Mouse (Mus musculus) neural tube, embryonic 15.5 days (tissue): ENCODE measurements around the gene Sec14l3. TPM values are rescaled to one million over a fixed set of nuclear protein-coding genes. Genes with fewer than 3 reads are reported as not detected.
A peak's percentile ranks its signal among the peaks of the same experiment; 100 is the strongest.

Experiments used
- ATAC-seq: fragments of 200-750 bp; cut with Nextera tagmentation; 2 replicates; pipeline ENCODE4 v1.8.0; 2017; ENCODE audit warnings: mild to moderate bottlenecking, moderate TSS enrichment, moderate library complexity; ENCODE audit not compliant: low FRiP score
- H3K27ac ChIP-seq: fragments of 300-500 bp; sonication (generic); replicated peaks from 2 replicates; pipeline ENCODE4 v1.5.1; 2015; ENCODE audit warnings: mild to moderate bottlenecking, inconsistent platforms
- H3K27me3 ChIP-seq: fragments of 300-500 bp; sonication (generic); replicated peaks from 2 replicates; pipeline ENCODE4 v1.6.1; 2015; ENCODE audit warnings: inconsistent platforms
- H3K36me3 ChIP-seq: fragments of 300-500 bp; sonication (generic); 2 replicates; pipeline ENCODE4 v1.6.1; 2015; ENCODE audit warnings: inconsistent platforms
- H3K4me1 ChIP-seq: fragments of 300-500 bp; sonication (generic); 2 replicates; pipeline ENCODE4 v1.6.1; 2015; ENCODE audit warnings: inconsistent platforms
- H3K4me2 ChIP-seq: fragments of 300-500 bp; sonication (generic); 2 replicates; pipeline ENCODE4 v1.6.1; 2015; ENCODE audit warnings: inconsistent platforms, mild to moderate bottlenecking, moderate library complexity
- H3K4me3 ChIP-seq: fragments of 300-500 bp; sonication (generic); replicated peaks from 2 replicates; pipeline ENCODE4 v1.5.1; 2015; ENCODE audit warnings: mild to moderate bottlenecking, inconsistent platforms
- H3K9ac ChIP-seq: fragments of 300-500 bp; sonication (generic); replicated peaks from 2 replicates; pipeline ENCODE4 v1.6.1; 2015; ENCODE audit warnings: mild to moderate bottlenecking, inconsistent platforms
- H3K9me3 ChIP-seq: fragments of 300-500 bp; sonication (generic); replicated peaks from 2 replicates; pipeline ENCODE4 v1.6.1; 2016; ENCODE audit warnings: inconsistent platforms
- WGBS: fragments of 180-500 bp; shearing (Covaris S2); methylation state at CpG from one replicate; pipeline ENCODE4 v1.1.7; 2015; ENCODE audit warnings: mixed read lengths; 5-methylcytosine and 5-hydroxymethylcytosine counted together
- polyA plus RNA-seq: library from polyadenylated mRNA; unstranded; fragments of >200 nt; fragmentation: Nextera tagmentation; extraction: Ambion mirVana; gene quantifications from 2 replicates; pipeline ENCODE4 v1.2.1, GENCODE M21; 2015

Sec14l3 gene
- polyA plus RNA-seq, 1 experiment from 2014 or later, result 0.19 TPM

- Histone ChIP-seq H3K4me1 (no peaks in the 10 kb centered on the region), H3K4me2 (no peak overlapping the region)
These were observed 2.1 kb upstream of the Sec14l3 start for GRCm38 (mm10) chr11:4062523-4062922.

GRCm38 (mm10) chr11:4062981-4063380 lies 1.7 kb upstream of the Sec14l3 start:
- Histone ChIP-seq H3K9ac (no peak overlapping the region), H3K4me1 (no peaks in the 10 kb centered on the region), H3K9me3 (no peaks in the 10 kb centered on the region), H3K4me2 (no peak overlapping the region), H3K4me3 (no peak overlapping the region), H3K27me3 (no peaks in the 10 kb centered on the region; the same call in 1 of the 2 replicates), H3K36me3 (no peaks in the 10 kb centered on the region), H3K27ac (no peak overlapping the region)
- no peak for ATAC-seq
- WGBS, result 79% methylated on average over 6 of the region's 6 CpGs

More at GRCm38 (mm10) chr11:4062523-4062922, 2.1 kb upstream of the Sec14l3 start:
- H3K27ac ChIP-seq, result no peak overlapping the region
- no peak overlapping the region for H3K9ac ChIP-seq
- 92% methylated on average over 4 of the region's 4 CpGs for WGBS
- no peaks in the 10 kb centered on the region; the same call in 1 of the 2 replicates for H3K27me3 ChIP-seq
- ATAC-seq, result no peak
- no peak overlapping the region for H3K4me3 ChIP-seq
- no peaks in the 10 kb centered on the region for H3K36me3 ChIP-seq
- H3K9me3 ChIP-seq, result no peaks in the 10 kb centered on the region

GRCm38 (mm10) chr11:4069664-4070063 lies 5.0 kb downstream of the Sec14l3 start:
- H3K36me3 ChIP-seq, result no peaks in the 10 kb centered on the region
- H3K27me3 ChIP-seq, result no peaks in the 10 kb centered on the region; the same call in 1 of the 2 replicates
- H3K9me3 ChIP-seq, result no peaks in the 10 kb centered on the region
- no peak overlapping the region for H3K4me3 ChIP-seq
- peak; percentile 78; the same call in 1 of the 2 replicates for ATAC-seq
- WGBS, result 71% methylated on average over 1 of the region's 1 CpGs
- no peak overlapping the region for H3K27ac ChIP-seq
- no peaks in the 10 kb centered on the region for H3K4me1 ChIP-seq
- H3K9ac ChIP-seq, result no peak overlapping the region
- H3K4me2 ChIP-seq, result no peak overlapping the region

DNA sequence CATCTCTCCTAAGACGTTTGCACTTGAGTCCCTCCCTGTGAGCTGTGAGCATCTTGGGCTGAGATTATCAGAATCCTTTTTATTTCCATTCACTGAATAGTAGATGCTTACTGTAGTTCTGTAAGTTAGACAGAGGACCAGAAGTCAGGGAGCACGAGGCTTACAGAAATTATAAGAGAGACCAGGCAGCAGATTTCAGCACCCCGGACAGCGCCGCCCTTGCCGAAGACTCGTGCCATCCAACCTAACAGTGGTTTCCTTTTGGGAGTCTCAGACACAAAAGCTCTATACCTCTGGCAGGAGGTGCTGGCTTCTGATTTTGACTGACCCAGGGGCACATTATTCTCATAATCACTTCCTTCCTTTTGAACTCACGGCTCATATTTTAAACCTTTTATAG lies 12.0 kb downstream of the Sec14l3 start:
- H3K4me3 ChIP-seq, result no peak overlapping the region
- H3K27ac ChIP-seq, result no peak overlapping the region
- no peaks in the 10 kb centered on the region for H3K36me3 ChIP-seq
- H3K4me1 ChIP-seq, result no peaks in the 10 kb centered on the region
- H3K9me3 ChIP-seq, result no peaks in the 10 kb centered on the region
- no peak overlapping the region for H3K4me2 ChIP-seq
- ATAC-seq, result no peak
- 19% methylated on average over 8 of the region's 8 CpGs for WGBS
- H3K27me3 ChIP-seq, result no peaks in the 10 kb centered on the region; the same call in none of the 2 replicates
- H3K9ac ChIP-seq, result no peak overlapping the region

DNA sequence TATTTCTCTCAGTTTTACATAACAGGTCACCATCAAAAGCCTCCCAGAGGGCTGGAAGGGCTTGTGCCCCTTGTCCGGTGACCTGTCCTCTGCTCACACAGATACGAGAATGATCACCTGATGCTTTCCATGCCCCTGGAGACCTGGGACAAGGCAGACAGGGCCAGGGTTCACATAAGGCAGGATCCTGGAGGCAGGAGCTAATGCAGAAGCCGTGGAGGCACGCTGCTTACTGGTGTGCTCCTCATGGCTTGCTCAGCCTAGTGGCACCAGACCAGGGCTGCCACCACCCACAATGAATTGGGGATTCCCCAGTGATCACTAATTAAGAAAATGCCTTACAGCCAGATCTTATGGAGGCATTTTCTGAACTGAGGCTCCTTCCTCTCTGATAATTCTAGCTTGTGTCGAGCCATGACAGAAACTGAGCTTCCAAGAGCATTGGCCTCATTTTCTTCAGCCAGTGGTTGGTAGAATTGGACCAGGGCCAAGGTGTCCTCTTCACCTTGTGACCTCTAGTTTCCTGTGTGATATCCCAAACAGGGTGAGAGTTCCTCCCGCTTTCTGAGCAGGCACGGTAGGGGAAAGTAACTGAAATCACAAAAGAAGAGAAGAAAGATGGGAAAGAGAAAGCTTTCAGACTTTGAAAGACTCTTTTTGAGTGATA lies 13.8 kb downstream of the Sec14l3 start:
- H3K4me3 ChIP-seq, result no peak overlapping the region

GRCm38 (mm10) chr11:4080219-4080618 lies 15.6 kb downstream of the Sec14l3 start:
- H3K9me3 ChIP-seq, result no peaks in the 10 kb centered on the region
- H3K4me3 ChIP-seq, result no peak overlapping the region
- no peaks in the 10 kb centered on the region for H3K36me3 ChIP-seq
- H3K9ac ChIP-seq, result no peak overlapping the region
- H3K27ac ChIP-seq, result no peak overlapping the region
- 11% methylated on average over 4 of the region's 4 CpGs for WGBS
- no peaks in the 10 kb centered on the region for H3K4me1 ChIP-seq
- no peak overlapping the region for H3K4me2 ChIP-seq
- no peaks in the 10 kb centered on the region; the same call in 1 of the 2 replicates for H3K27me3 ChIP-seq
- no peak for ATAC-seq

More for the DNA sequence above, 13.8 kb downstream of the Sec14l3 start:
- no peak for ATAC-seq
- Histone ChIP-seq H3K9ac (no peak overlapping the region), H3K27ac (no peak overlapping the region), H3K4me1 (no peaks in the 10 kb centered on the region), H3K27me3 (no peaks in the 10 kb centered on the region; the same call in none of the 2 replicates), H3K36me3 (no peaks in the 10 kb centered on the region), H3K9me3 (no peaks in the 10 kb centered on the region), H3K4me2 (no peak overlapping the region)
- 90% methylated on average over 7 of the region's 7 CpGs for WGBS

DNA sequence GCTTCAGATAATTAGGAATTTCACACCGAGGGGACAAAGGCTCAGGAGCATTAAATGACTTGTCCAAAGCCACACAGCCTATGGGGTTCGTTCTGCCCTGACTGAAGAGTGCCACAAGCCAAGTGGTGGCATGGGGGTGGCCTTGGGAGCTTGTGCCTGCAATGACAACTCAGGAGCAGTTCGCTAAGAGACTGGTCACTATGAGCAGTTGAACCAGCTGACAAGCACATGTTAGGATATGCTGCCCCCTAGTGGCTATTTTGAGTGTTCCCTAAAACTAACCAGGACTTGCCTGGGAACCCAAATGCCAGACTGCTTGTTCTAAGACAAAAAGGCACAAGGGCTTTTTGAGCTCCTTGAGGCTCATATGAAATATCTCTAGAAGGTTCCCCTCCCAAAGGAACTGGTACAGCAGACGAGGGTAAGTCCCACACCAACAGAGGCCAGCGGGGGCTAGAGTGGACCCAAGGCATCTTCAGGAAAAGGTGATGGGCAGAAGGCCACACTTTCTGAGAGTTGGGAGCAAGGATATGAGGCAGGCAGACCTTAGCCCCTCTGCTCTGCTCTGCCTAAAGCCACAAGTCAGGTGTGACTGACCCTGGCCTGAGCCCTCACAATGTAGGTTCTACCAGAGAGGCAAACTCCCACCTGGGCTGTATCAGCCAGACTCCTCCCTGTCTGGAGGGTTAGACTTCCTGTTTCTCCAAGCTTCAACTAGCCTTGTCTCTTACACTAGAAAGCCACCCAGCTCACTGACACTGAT lies 18.9 kb downstream of the Sec14l3 start:
- WGBS, result 32% methylated on average over 5 of the region's 5 CpGs
- Histone ChIP-seq H3K4me2 (no peak overlapping the region), H3K4me1 (peaks cover 7% of the 10 kb centered on the region; the same call in 1 of the 2 replicates), H3K9ac (no peak overlapping the region), H3K4me3 (no peak overlapping the region), H3K36me3 (no peaks in the 10 kb centered on the region), H3K27ac (no peak overlapping the region), H3K9me3 (no peaks in the 10 kb centered on the region), H3K27me3 (no peaks in the 10 kb centered on the region; the same call in 1 of the 2 replicates)
- no peak for ATAC-seq

GRCm38 (mm10) chr11:4086246-4086645 lies 21.6 kb downstream of the Sec14l3 start:
- Histone ChIP-seq H3K4me2 (no peak overlapping the region), H3K9me3 (no peaks in the 10 kb centered on the region), H3K27ac (no peak overlapping the region), H3K9ac (no peak overlapping the region), H3K27me3 (no peaks in the 10 kb centered on the region), H3K4me1 (peaks cover 7% of the 10 kb centered on the region; the same call in 1 of the 2 replicates), H3K36me3 (peaks cover 6% of the 10 kb centered on the region), H3K4me3 (no peak overlapping the region)
- 44% methylated on average over 1 of the region's 1 CpGs for WGBS
- no peak for ATAC-seq

DNA sequence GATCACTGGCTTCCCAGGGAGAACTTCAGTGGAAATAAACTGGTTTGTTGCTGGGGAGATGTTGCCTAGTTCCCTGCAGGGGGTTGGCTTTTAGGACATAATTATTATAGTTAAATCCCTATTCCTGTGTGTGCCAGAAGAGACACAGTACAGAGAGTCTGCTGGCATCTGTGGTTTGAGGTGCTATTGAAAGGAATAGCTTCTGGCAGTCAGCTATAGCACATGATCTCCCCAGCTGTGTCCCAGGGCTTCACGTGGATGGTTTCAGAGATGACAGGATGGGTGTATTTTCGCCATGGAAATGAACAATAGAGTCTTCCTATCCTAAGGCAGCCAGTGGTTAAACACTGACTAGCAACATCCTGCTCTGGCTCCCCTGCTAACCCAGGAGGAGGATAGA lies 22.6 kb downstream of the Sec14l3 start:
- H3K27ac ChIP-seq, result 0 out of 2 replicates have a peak overlapping the region, but pooled peaks have one; percentile 15
- no peak for ATAC-seq

GRCm38 (mm10) chr11:4093459-4094377 lies 29.1 kb downstream of the Sec14l3 start:
- Histone ChIP-seq H3K36me3 (peaks cover 15% of the 10 kb centered on the region), H3K4me2 (peak overlapping the region; percentile 84), H3K27me3 (no peaks in the 10 kb centered on the region), H3K9me3 (no peaks in the 10 kb centered on the region), H3K4me1 (peaks cover 38% of the 10 kb centered on the region), H3K27ac (no peak overlapping the region), H3K9ac (peak overlapping the region; percentile 52), H3K4me3 (peak overlapping the region; percentile 60)
- 92% methylated on average over 18 of the region's 18 CpGs for WGBS
- no peak for ATAC-seq

More for the DNA sequence above, 22.6 kb downstream of the Sec14l3 start:
- H3K4me1 ChIP-seq, result peaks cover 7% of the 10 kb centered on the region; the same call in 1 of the 2 replicates
- peaks cover 15% of the 10 kb centered on the region for H3K36me3 ChIP-seq
- no peaks in the 10 kb centered on the region for H3K27me3 ChIP-seq
- H3K4me2 ChIP-seq, result no peak overlapping the region
- 46% methylated on average over 2 of the region's 2 CpGs for WGBS
- H3K4me3 ChIP-seq, result no peak overlapping the region
- H3K9ac ChIP-seq, result no peak overlapping the region
- no peaks in the 10 kb centered on the region for H3K9me3 ChIP-seq
